Mouse (Mus musculus) MEL (cell line): ENCODE results near the gene Anxa4. TPM values are rescaled to one million over a fixed set of nuclear protein-coding genes. Genes with fewer than 3 reads are reported as not detected.

ENCODE experiments used
- DNase-seq: peaks from one replicate; pipeline ENCODE4 v3.0.0; 2011; ENCODE audit warnings: low read depth, low spot score
- H3K27ac ChIP-seq: 2 replicates; pipeline ENCODE4 v1.5.1; 2012; ENCODE audit warnings: low read depth, mild to moderate bottlenecking, control low read depth, low read length, moderate library complexity; ENCODE audit not compliant: control insufficient read depth
- H3K27me3 ChIP-seq, 2 experiments: fragments of 150-350 bp in 1 of 2; sonication (generic) in 1 of 2; 2 replicates each; pipeline ENCODE4 v1.6.1; 2012; ENCODE audit warnings: low read length in 2 of 2, mild to moderate bottlenecking in 2 of 2, improper control_type of control experiment in 1 of 2, moderate library complexity in 1 of 2; ENCODE audit not compliant: insufficient read depth in 2 of 2, control insufficient read depth in 1 of 2
- H3K36me3 ChIP-seq, 2 experiments: 2 replicates each; pipeline ENCODE4 v1.6.1; 2012 to 2014; ENCODE audit warnings: low read length in 2 of 2, improper control_type of control experiment in 1 of 2, inconsistent platforms in 1 of 2, mild to moderate bottlenecking in 1 of 2; ENCODE audit not compliant: insufficient read depth in 2 of 2, control insufficient read depth in 1 of 2
- H3K4me1 ChIP-seq, 2 experiments: fragments of 150-350 bp in 1 of 2; sonication (generic) in 1 of 2; 2 replicates each; pipeline ENCODE4 v1.6.1; 2012; ENCODE audit warnings: low read length in 2 of 2, improper control_type of control experiment in 1 of 2, mild to moderate bottlenecking in 1 of 2; ENCODE audit not compliant: insufficient read depth in 2 of 2, control insufficient read depth in 1 of 2
- H3K4me3 ChIP-seq, 2 experiments: fragments of 150-350 bp in 1 of 2; sonication (generic) in 1 of 2; 2 replicates each; pipeline ENCODE4 v1.5.1; 2012; ENCODE audit warnings: low read depth in 2 of 2, low read length in 2 of 2, mild to moderate bottlenecking in 2 of 2, moderate library complexity in 2 of 2, control low read depth in 1 of 2, improper control_type of control experiment in 1 of 2; ENCODE audit not compliant: control insufficient read depth in 1 of 2, insufficient read depth in 1 of 2
- H3K79me2 ChIP-seq: 2 replicates; pipeline ENCODE4 v1.6.1; 2012; ENCODE audit warnings: mild to moderate bottlenecking, low read length, moderate library complexity; ENCODE audit not compliant: control insufficient read depth, poor library complexity, insufficient read depth
- H3K9ac ChIP-seq: 2 replicates; pipeline ENCODE4 v1.6.1; 2012; ENCODE audit warnings: low read depth, mild to moderate bottlenecking, control low read depth, low read length, moderate library complexity; ENCODE audit not compliant: control insufficient read depth, poor library complexity, severe bottlenecking
- H3K9me3 ChIP-seq: fragments of 150-350 bp; sonication (generic); replicated peaks from 2 replicates; pipeline ENCODE4 v1.6.1; 2012; ENCODE audit warnings: mild to moderate bottlenecking, low read length, improper control_type of control experiment, moderate library complexity; ENCODE audit not compliant: insufficient read depth
- BHLHE40 ChIP-seq: IDR thresholded peaks from 2 replicates; pipeline ENCODE4 v1.6.1; 2012; ENCODE audit warnings: low read depth, mild to moderate bottlenecking, inconsistent platforms, low read length, improper control_type of control experiment, borderline replicate concordance
- CHD1 ChIP-seq: IDR thresholded peaks from 2 replicates; pipeline ENCODE4 v1.6.1; 2012; ENCODE audit warnings: low read depth, mild to moderate bottlenecking, inconsistent platforms, low read length, improper control_type of control experiment
- ELF1 ChIP-seq: IDR thresholded peaks from 2 replicates; pipeline ENCODE4 v1.6.1; 2014; ENCODE audit warnings: low read depth, mild to moderate bottlenecking, inconsistent platforms, low read length, improper control_type of control experiment, moderate library complexity
- EP300 ChIP-seq, 2 experiments: IDR thresholded peaks; 2 replicates each; pipeline ENCODE4 v1.6.1; 2011; ENCODE audit warnings: improper control_type of control experiment in 2 of 2, low read length in 2 of 2, low read depth in 1 of 2, mild to moderate bottlenecking in 1 of 2
- ETS1 ChIP-seq: IDR thresholded peaks from 2 replicates; pipeline ENCODE4 v1.6.1; 2012; ENCODE audit warnings: low read depth, mild to moderate bottlenecking, inconsistent platforms, low read length, improper control_type of control experiment, moderate library complexity
- GATA1 ChIP-seq: IDR thresholded peaks from 2 replicates; pipeline ENCODE4 v1.6.1; 2011; ENCODE audit warnings: low read depth, low read length, improper control_type of control experiment
- JUND ChIP-seq: IDR thresholded peaks from 2 replicates; pipeline ENCODE4 v1.6.1; 2011; ENCODE audit warnings: low read depth, mild to moderate bottlenecking, improper control_type of control experiment, low read length
- MXI1 ChIP-seq: IDR thresholded peaks from 2 replicates; pipeline ENCODE4 v1.6.1; 2011; ENCODE audit warnings: mild to moderate bottlenecking, low read depth, low read length, improper control_type of control experiment
- MYC ChIP-seq: IDR thresholded peaks from 2 replicates; pipeline ENCODE4 v1.6.1; 2011; ENCODE audit warnings: low read depth, mild to moderate bottlenecking, low read length, improper control_type of control experiment, moderate library complexity
- NELFE ChIP-seq: IDR thresholded peaks from 2 replicates; pipeline ENCODE4 v1.6.1; 2011; ENCODE audit warnings: low read depth, low read length, improper control_type of control experiment
- NRF1 ChIP-seq: IDR thresholded peaks from 2 replicates; pipeline ENCODE4 v1.6.1; 2014; ENCODE audit warnings: low read depth, mild to moderate bottlenecking, inconsistent platforms, low read length, improper control_type of control experiment, moderate library complexity; ENCODE audit not compliant: poor library complexity, insufficient read depth, severe bottlenecking
- POLR2AphosphoS2 ChIP-seq: IDR thresholded peaks from 2 replicates; pipeline ENCODE4 v1.6.1; 2011; ENCODE audit warnings: low read length, improper control_type of control experiment
- POLR2AphosphoS5 ChIP-seq: IDR thresholded peaks from 2 replicates; pipeline ENCODE4 v1.6.1; 2012; ENCODE audit warnings: low read depth, borderline replicate concordance, mild to moderate bottlenecking, inconsistent platforms, low read length, moderate library complexity, mixed read lengths
- RAD21 ChIP-seq: IDR thresholded peaks from 2 replicates; pipeline ENCODE4 v1.6.1; 2011; ENCODE audit warnings: mild to moderate bottlenecking, low read depth, low read length, improper control_type of control experiment
- RCOR1 ChIP-seq: IDR thresholded peaks from 2 replicates; pipeline ENCODE4 v1.6.1; 2012; ENCODE audit warnings: low read depth, mild to moderate bottlenecking, inconsistent platforms, low read length, improper control_type of control experiment
- TAL1 ChIP-seq: IDR thresholded peaks from 2 replicates; pipeline ENCODE4 v1.6.1; 2012; ENCODE audit warnings: mild to moderate bottlenecking, inconsistent platforms, low read length, moderate library complexity, mixed read lengths
- USF1 ChIP-seq: IDR thresholded peaks from 2 replicates; pipeline ENCODE4 v1.6.1; 2014; ENCODE audit warnings: low read depth, mild to moderate bottlenecking, inconsistent platforms, low read length, improper control_type of control experiment, moderate library complexity
- USF2 ChIP-seq, 2 experiments: IDR thresholded peaks; 2 replicates each; pipeline ENCODE4 v1.6.1; 2011 to 2012; ENCODE audit warnings: improper control_type of control experiment in 2 of 2, low read length in 2 of 2, borderline replicate concordance in 1 of 2, inconsistent platforms in 1 of 2, low read depth in 1 of 2, mild to moderate bottlenecking in 1 of 2; ENCODE audit not compliant: insufficient read depth in 1 of 2
- ZC3H11A ChIP-seq: IDR thresholded peaks from 2 replicates; pipeline ENCODE4 v1.6.1; 2012; ENCODE audit warnings: low read depth, mild to moderate bottlenecking, inconsistent platforms, low read length, improper control_type of control experiment
- ZNF384 ChIP-seq: IDR thresholded peaks from 2 replicates; pipeline ENCODE4 v1.6.1; 2012; ENCODE audit warnings: low read depth, mild to moderate bottlenecking, inconsistent platforms, low read length, improper control_type of control experiment
- polyA plus RNA-seq, 2 experiments: library from polyadenylated mRNA; stranded (reverse) in 1 of 2; unstranded in 1 of 2; fragments of >175 nt in 1 of 2; fragments of >200 nt in 1 of 2; gene quantifications; 2 replicates each; pipeline versions ENCODE4 v1.2.1 to v1.2.4; 2012; ENCODE audit warnings: low replicate concordance in 2 of 2, low read depth in 1 of 2; ENCODE audit not compliant: insufficient read length in 2 of 2, insufficient read depth in 1 of 2, missing spikeins in 1 of 2
- total RNA-seq: library from RNA; depleted of rRNA; stranded (reverse); fragments of 300-350 nt; gene quantifications from 2 replicates; pipeline ENCODE4 v1.2.3, GENCODE M21; 2012

Anxa4 gene
- total and polyA plus RNA-seq, 3 experiments, result 31.1 to 176 (median 53.6) TPM

DNA sequence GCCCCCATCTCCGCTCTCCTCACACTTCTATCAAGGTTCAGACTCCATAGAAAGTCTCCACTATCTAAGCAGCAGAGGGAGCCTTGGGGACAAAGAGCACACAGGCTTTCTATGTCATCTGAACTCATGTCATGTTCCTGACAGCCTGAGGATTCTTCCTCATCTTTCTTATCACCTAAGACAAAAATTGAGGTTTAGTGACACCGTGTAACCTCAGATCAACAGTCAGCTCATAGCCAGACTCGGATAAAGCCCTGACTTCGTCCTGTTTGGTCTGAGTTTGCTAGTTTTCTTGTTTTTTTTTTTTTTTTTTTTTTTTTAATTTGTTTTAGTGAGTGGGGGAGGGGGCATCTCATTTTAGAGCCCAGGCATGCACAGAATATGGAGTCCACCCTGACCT is 19.6 kb downstream of the Anxa4 start (continued):
- no peak for TF ChIP-seq MYC
- TF ChIP-seq, all 39 proteins: peak for 9

DNA sequence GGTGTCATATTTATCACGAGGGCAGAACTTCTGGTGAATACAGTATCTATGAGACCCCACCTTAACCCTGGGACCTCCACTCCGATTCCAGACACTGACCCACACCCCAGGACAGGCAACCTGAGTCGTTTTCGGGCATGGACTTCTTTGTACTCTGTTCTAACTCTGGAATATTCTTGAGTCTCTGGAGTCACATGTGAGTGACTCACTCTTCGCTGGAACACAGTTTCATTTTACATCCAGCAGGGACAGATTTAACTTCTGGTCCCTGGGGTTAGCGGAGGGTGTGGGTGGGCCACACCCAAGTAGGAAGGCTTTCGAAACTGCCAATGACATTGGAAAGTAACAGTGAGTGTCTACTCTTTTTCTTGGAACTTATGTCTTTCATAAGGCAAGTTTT is 20.8 kb downstream of the Anxa4 start:
- Histone ChIP-seq H3K36me3 (peaks cover 0 to 27% of the 10 kb centered on the region in 2 experiments; a peak in 2 of 4 replicates), H3K79me2 (no peaks in the 10 kb centered on the region), H3K4me1 (peaks cover 8 to 28% of the 10 kb centered on the region in 2 experiments), H3K9me3 (no peaks in the 10 kb centered on the region), H3K4me3 (no peak overlapping the region), H3K9ac (no peak overlapping the region), H3K27ac (peak overlapping the region; percentile 36), H3K27me3 (no peaks in the 10 kb centered on the region)
- TF ChIP-seq POLR2AphosphoS2, result no peak
- no peak for TF ChIP-seq EP300 (IDR thresholded peaks at IDR 0.05; ENCODE audit: low read depth in 1 of 2, low read length in 2 of 2)
- TF ChIP-seq BHLHE40, result no peak
- TF ChIP-seq USF1, result no peak
- no peak for TF ChIP-seq CHD1
- TF ChIP-seq NRF1, result no peak
- TF ChIP-seq TAL1, result no peak
- TF ChIP-seq POLR2AphosphoS5, result no peak
- TF ChIP-seq RCOR1, result no peak
- TF ChIP-seq NELFE, result no peak
- TF ChIP-seq MXI1, result no peak
- no peak for TF ChIP-seq USF2 (IDR thresholded peaks at IDR 0.05; ENCODE audit: borderline replicate concordance in 1 of 2, insufficient read depth in 1 of 2, low read depth in 1 of 2, low read length in 2 of 2)
- no peak for TF ChIP-seq ZC3H11A
- TF ChIP-seq JUND, result no peak
- no peak for TF ChIP-seq ZNF384
- TF ChIP-seq ETS1, result no peak
- TF ChIP-seq RAD21, result no peak
- no peak for TF ChIP-seq ELF1
- TF ChIP-seq GATA1, result no peak
- DNase-seq, result peak; percentile 48
